Mouse (Mus musculus) CD4-positive, CD25-positive, alpha-beta regulatory T cell, adult 2 months (primary cell): ENCODE data around the gene Ly6g6c.
A peak's percentile ranks its signal among the peaks of the same experiment; 100 is the strongest.

ENCODE experiments used
- DNase-seq: peaks from one replicate; pipeline ENCODE4 v3.0.0-alpha.2; 2012; ENCODE audit warnings: low read depth, low spot score

Gene Ly6g6c

GRCm38 (mm10) chr17:35108097-35108496 lies 42.9 kb downstream of the Ly6g6c start, which contains the start of gene Ly6g5c:
TSS of gene Ly6g5c (plus strand) at chr17:35108279.
- no peak for DNase-seq

DNA sequence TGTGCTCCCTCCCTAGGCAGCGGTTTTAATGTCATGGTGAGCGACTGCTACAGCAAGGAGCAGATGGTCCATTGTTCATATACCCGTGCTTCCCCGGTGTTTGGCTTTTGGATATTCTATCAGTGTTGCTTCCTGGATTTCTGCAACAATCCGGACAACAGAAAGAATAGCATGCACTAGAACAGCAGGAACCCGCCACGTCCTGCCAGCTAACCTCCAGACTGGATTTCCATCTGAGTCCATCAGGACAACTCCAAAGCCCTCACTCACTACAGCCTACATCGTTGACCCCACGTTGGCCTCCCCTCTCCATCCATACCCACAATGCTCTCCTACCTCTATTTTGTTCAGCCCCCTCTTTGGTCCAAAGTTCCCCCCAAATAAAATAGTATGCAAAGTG lies 46.6 kb downstream of the Ly6g6c start:
- no peak for DNase-seq

DNA sequence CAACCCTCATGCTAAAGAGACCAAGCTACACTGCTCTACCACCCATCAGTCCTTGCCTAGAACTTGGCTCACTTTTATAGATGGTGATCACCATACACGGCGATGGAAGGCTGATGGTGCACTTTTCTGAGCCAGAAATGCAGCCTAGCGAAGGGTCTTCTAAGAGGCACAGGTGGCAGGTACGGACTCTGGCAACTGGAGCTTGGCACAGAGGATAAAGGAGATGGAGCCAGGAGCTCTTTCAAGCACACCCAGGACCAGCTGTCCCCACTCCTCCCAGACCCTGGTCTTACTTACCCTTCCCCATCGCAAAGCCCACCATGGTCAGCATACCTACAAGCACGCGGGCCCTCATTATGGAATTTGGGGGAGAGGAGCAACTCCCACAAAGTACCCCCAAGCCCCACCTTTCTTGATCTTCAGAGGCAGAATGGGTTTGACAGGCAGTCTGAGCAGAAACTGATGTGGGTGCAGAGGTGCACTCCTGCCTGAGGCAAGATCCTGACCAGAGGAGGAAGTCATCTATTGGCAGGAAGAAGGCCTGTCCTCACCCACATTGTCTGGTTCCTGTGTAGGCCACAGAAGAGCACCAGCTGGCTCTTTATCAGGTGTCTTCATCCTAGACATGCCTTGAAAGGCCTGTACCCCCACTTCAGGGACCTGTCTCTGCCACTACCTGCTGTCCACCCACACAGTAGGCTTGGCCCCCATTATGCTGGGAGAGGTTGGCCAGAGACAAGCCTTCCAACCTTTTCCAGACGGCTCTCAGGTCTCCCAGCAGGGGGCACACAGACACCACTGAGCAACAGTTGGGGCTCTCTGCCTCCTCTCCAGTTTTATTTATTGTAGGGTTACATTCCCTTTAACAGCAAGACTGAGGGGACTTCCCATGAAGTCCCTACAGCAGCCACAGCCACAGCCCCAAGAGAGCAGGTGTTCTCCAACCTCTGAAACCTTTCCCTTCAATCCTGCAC lies 50.1 kb downstream of the Ly6g6c start, which contains the start of gene Ly6g5b:
Gene Ly6g5b (minus strand): TSS at position 383 of the 974 bp plus-strand sequence.
- peak; percentile 72 for DNase-seq
